Mouse (Mus musculus): ENCODE measurements around the gene Zfp871. TPM values are rescaled to one million over a fixed set of nuclear protein-coding genes. Genes with fewer than 3 reads are reported as not detected.

Zfp871 gene
- polyA plus RNA-seq, 1 experiment = 25.9 TPM

- no peak overlapping the region for H3K27ac ChIP-seq (ENCODE audit: insufficient read depth, low read length)
- H3K4me3 ChIP-seq (replicated peaks; ENCODE audit: insufficient read depth, low read depth, low read length) = peak overlapping the region; percentile 71
- no peaks in the 10 kb centered on the region; the same call in 1 of the 2 replicates for H3K4me1 ChIP-seq (ENCODE audit: control insufficient read depth, insufficient read depth, low read length)
- no peaks in the 10 kb centered on the region for H3K27me3 ChIP-seq (ENCODE audit: control insufficient read depth, insufficient read depth, low read length)
- WGBS = 1% methylated on average over 8 of the region's 8 CpGs
- no peak for TF ChIP-seq POLR2A (IDR thresholded peaks at IDR 0.05; ENCODE audit: borderline replicate concordance, insufficient read depth, low read length)
- no peak for TF ChIP-seq CTCF (IDR thresholded peaks at IDR 0.05; ENCODE audit: borderline replicate concordance, insufficient read depth, low read depth, low read length)
- DNase-seq = no peak
Observed at GRCm38 (mm10) chr17:32808921-32809320, 20.8 kb upstream of the Zfp871 start.

GRCm38 (mm10) chr17:32789244-32789643 is 1.2 kb upstream of the Zfp871 start:
- 76% methylated on average over 8 of the region's 8 CpGs for WGBS
- TF ChIP-seq CTCF (IDR thresholded peaks at IDR 0.05; ENCODE audit: borderline replicate concordance, insufficient read depth, low read depth, low read length) (no peak), POLR2A (IDR thresholded peaks at IDR 0.05; ENCODE audit: borderline replicate concordance, insufficient read depth, low read length) (no peak)
- H3K27me3 ChIP-seq (ENCODE audit: control insufficient read depth, insufficient read depth, low read length) = no peaks in the 10 kb centered on the region
- DNase-seq = no peak
- H3K4me3 ChIP-seq (replicated peaks; ENCODE audit: insufficient read depth, low read depth, low read length) = no peak overlapping the region
- H3K27ac ChIP-seq (ENCODE audit: insufficient read depth, low read length) = no peak overlapping the region
- no peaks in the 10 kb centered on the region for H3K4me1 ChIP-seq (ENCODE audit: control insufficient read depth, insufficient read depth, low read length)

- no peaks in the 10 kb centered on the region for H3K27me3 ChIP-seq (ENCODE audit: control insufficient read depth, insufficient read depth, low read length)
- H3K4me3 ChIP-seq (replicated peaks; ENCODE audit: insufficient read depth, low read depth, low read length) = peak overlapping the region; percentile 75
- 7% methylated on average over 9 of the region's 9 CpGs for WGBS
- H3K27ac ChIP-seq (ENCODE audit: insufficient read depth, low read length) = no peak overlapping the region
- TF ChIP-seq CTCF (IDR thresholded peaks at IDR 0.05; ENCODE audit: borderline replicate concordance, insufficient read depth, low read depth, low read length) (no peak), POLR2A (IDR thresholded peaks at IDR 0.05; ENCODE audit: borderline replicate concordance, insufficient read depth, low read length) (no peak)
- no peak for DNase-seq
- no peaks in the 10 kb centered on the region for H3K4me1 ChIP-seq (ENCODE audit: control insufficient read depth, insufficient read depth, low read length)
Observed at GRCm38 (mm10) chr17:32788576-32788975, 489 bp upstream of the Zfp871 start.

- Histone ChIP-seq H3K4me1 (ENCODE audit: control insufficient read depth, insufficient read depth, low read length) (no peaks in the 10 kb centered on the region), H3K27me3 (ENCODE audit: control insufficient read depth, insufficient read depth, low read length) (no peaks in the 10 kb centered on the region), H3K27ac (ENCODE audit: insufficient read depth, low read length) (peak overlapping the region; percentile 82), H3K4me3 (replicated peaks; ENCODE audit: insufficient read depth, low read depth, low read length) (peak overlapping the region; percentile 75)
- WGBS = under 1% methylated on average over 31 of the region's 31 CpGs
- no peak for DNase-seq
- TF ChIP-seq CTCF (IDR thresholded peaks at IDR 0.05; ENCODE audit: borderline replicate concordance, insufficient read depth, low read depth, low read length) (no peak), POLR2A (IDR thresholded peaks at IDR 0.05; ENCODE audit: borderline replicate concordance, insufficient read depth, low read length) (no peak)
Observed at GRCm38 (mm10) chr17:32787436-32788093, 522 bp downstream of the Zfp871 start.

GRCm38 (mm10) chr17:32786944-32787343 is 1.1 kb downstream of the Zfp871 start:
- no peak for TF ChIP-seq POLR2A (IDR thresholded peaks at IDR 0.05; ENCODE audit: borderline replicate concordance, insufficient read depth, low read length)
- no peak for TF ChIP-seq CTCF (IDR thresholded peaks at IDR 0.05; ENCODE audit: borderline replicate concordance, insufficient read depth, low read depth, low read length)
- 33% methylated on average over 6 of the region's 6 CpGs for WGBS
- no peaks in the 10 kb centered on the region for H3K27me3 ChIP-seq (ENCODE audit: control insufficient read depth, insufficient read depth, low read length)
- peak overlapping the region; percentile 75 for H3K4me3 ChIP-seq (replicated peaks; ENCODE audit: insufficient read depth, low read depth, low read length)
- no peak overlapping the region for H3K27ac ChIP-seq (ENCODE audit: insufficient read depth, low read length)
- peak in 1 of 2 experiments; percentile 10 for DNase-seq
- H3K4me1 ChIP-seq (ENCODE audit: control insufficient read depth, insufficient read depth, low read length) = no peaks in the 10 kb centered on the region

GRCm38 (mm10) chr17:32785656-32786055 is 2.4 kb downstream of the Zfp871 start:
- DNase-seq = no peak
- TF ChIP-seq CTCF (IDR thresholded peaks at IDR 0.05; ENCODE audit: borderline replicate concordance, insufficient read depth, low read depth, low read length) = no peak
- no peak for TF ChIP-seq POLR2A (IDR thresholded peaks at IDR 0.05; ENCODE audit: borderline replicate concordance, insufficient read depth, low read length)
- Histone ChIP-seq H3K27ac (ENCODE audit: insufficient read depth, low read length) (no peak overlapping the region), H3K27me3 (ENCODE audit: control insufficient read depth, insufficient read depth, low read length) (no peaks in the 10 kb centered on the region), H3K4me1 (ENCODE audit: control insufficient read depth, insufficient read depth, low read length) (no peaks in the 10 kb centered on the region), H3K4me3 (replicated peaks; ENCODE audit: insufficient read depth, low read depth, low read length) (no peak overlapping the region)
- 79% methylated on average over 3 of the region's 3 CpGs for WGBS

GRCm38 (mm10) chr17:32777564-32777963 is 10.5 kb downstream of the Zfp871 start:
- WGBS = 85% methylated on average over 3 of the region's 3 CpGs
- TF ChIP-seq CTCF (IDR thresholded peaks at IDR 0.05; ENCODE audit: borderline replicate concordance, insufficient read depth, low read depth, low read length) (no peak), POLR2A (IDR thresholded peaks at IDR 0.05; ENCODE audit: borderline replicate concordance, insufficient read depth, low read length) (no peak)
- Histone ChIP-seq H3K27ac (ENCODE audit: insufficient read depth, low read length) (no peak overlapping the region), H3K4me1 (ENCODE audit: control insufficient read depth, insufficient read depth, low read length) (peaks cover under 1% of the 10 kb centered on the region; the same call in 1 of the 2 replicates), H3K4me3 (replicated peaks; ENCODE audit: insufficient read depth, low read depth, low read length) (no peak overlapping the region), H3K27me3 (ENCODE audit: control insufficient read depth, insufficient read depth, low read length) (no peaks in the 10 kb centered on the region)
- DNase-seq = no peak

GRCm38 (mm10) chr17:32771213-32771612 is 16.9 kb downstream of the Zfp871 start:
- WGBS = 37% methylated on average over 1 of the region's 1 CpGs
- no peaks in the 10 kb centered on the region for H3K27me3 ChIP-seq (ENCODE audit: control insufficient read depth, insufficient read depth, low read length)
- DNase-seq = no peak
- TF ChIP-seq CTCF (IDR thresholded peaks at IDR 0.05; ENCODE audit: borderline replicate concordance, insufficient read depth, low read depth, low read length) (peak; percentile 20; the same call in 1 of the 2 replicates), POLR2A (IDR thresholded peaks at IDR 0.05; ENCODE audit: borderline replicate concordance, insufficient read depth, low read length) (no peak)
- peaks cover 5% of the 10 kb centered on the region; the same call in 1 of the 2 replicates for H3K4me1 ChIP-seq (ENCODE audit: control insufficient read depth, insufficient read depth, low read length)
- no peak overlapping the region for H3K4me3 ChIP-seq (replicated peaks; ENCODE audit: insufficient read depth, low read depth, low read length)
- no peak overlapping the region for H3K27ac ChIP-seq (ENCODE audit: insufficient read depth, low read length)

Data from cerebellum, adult 2 months (tissue).